Mouse (Mus musculus) hindbrain, embryonic 11.5 days (tissue): ENCODE measurements around the gene Iapp. TPM values are rescaled to one million over a fixed set of nuclear protein-coding genes. Genes with fewer than 3 reads are reported as not detected.
"Not testable (repeated sequence)": the region's sequence is repeated elsewhere in the genome, so short reads cannot be mapped to it uniquely, and the experiment has no call there.

Experiments used
- ATAC-seq: fragments of 200-750 bp; cut with Nextera tagmentation; 2 replicates; pipeline ENCODE4 v1.8.0; 2017; ENCODE audit warnings: mild to moderate bottlenecking, moderate TSS enrichment, moderate library complexity; ENCODE audit not compliant: low FRiP score
- DNase-seq: peaks from one replicate; pipeline ENCODE4 v3.0.0-alpha.2; 2015; ENCODE audit warnings: low spot score
- H3K27ac ChIP-seq: fragments of 300-500 bp; sonication (generic); 2 replicates; pipeline ENCODE4 v1.5.1; 2014; ENCODE audit warnings: mild to moderate bottlenecking, low read depth, low read length
- H3K27me3 ChIP-seq: fragments of 300-500 bp; sonication (generic); 2 replicates; pipeline ENCODE4 v1.6.1; 2014; ENCODE audit warnings: mild to moderate bottlenecking, low read length, moderate library complexity, mixed read lengths; ENCODE audit not compliant: control insufficient read depth, insufficient read depth
- H3K36me3 ChIP-seq: fragments of 300-500 bp; sonication (generic); 2 replicates; pipeline ENCODE4 v1.6.1; 2014; ENCODE audit warnings: mild to moderate bottlenecking, low read length, moderate library complexity, mixed read lengths; ENCODE audit not compliant: control insufficient read depth, insufficient read depth
- H3K4me1 ChIP-seq: fragments of 300-500 bp; sonication (generic); replicated peaks from 2 replicates; pipeline ENCODE4 v1.6.1; 2014; ENCODE audit warnings: low read length, mixed read lengths; ENCODE audit not compliant: control insufficient read depth, insufficient read depth
- H3K4me2 ChIP-seq: fragments of 300-500 bp; sonication (generic); replicated peaks from 2 replicates; pipeline ENCODE4 v1.6.1; 2014; ENCODE audit warnings: mild to moderate bottlenecking, low read depth, low read length
- H3K4me3 ChIP-seq: fragments of 300-500 bp; sonication (generic); 2 replicates; pipeline ENCODE4 v1.5.1; 2014; ENCODE audit warnings: low read depth, low read length
- H3K9ac ChIP-seq: fragments of 300-500 bp; sonication (generic); 2 replicates; pipeline ENCODE4 v1.6.1; 2014; ENCODE audit warnings: low read depth, low read length
- H3K9me3 ChIP-seq: fragments of 300-500 bp; sonication (generic); 2 replicates; pipeline ENCODE4 v1.6.1; 2016; ENCODE audit warnings: low read length; ENCODE audit not compliant: control insufficient read depth
- WGBS: fragments of 180-500 bp; shearing (Covaris S2); extraction: QIAGEN DNeasy Blood & Tissue Kit; methylation state at CpG from one replicate; pipeline ENCODE4 v1.1.7; 2014; 5-methylcytosine and 5-hydroxymethylcytosine counted together
- polyA plus RNA-seq: library from polyadenylated mRNA; unstranded; fragments of >200 nt; fragmentation: Nextera tagmentation; extraction: Ambion mirVana; gene quantifications from 2 replicates; pipeline ENCODE4 v1.2.1, GENCODE M21; 2014

Iapp gene
- polyA plus RNA-seq, result 0.31 and 0.62 TPM in 2 replicates

DNA sequence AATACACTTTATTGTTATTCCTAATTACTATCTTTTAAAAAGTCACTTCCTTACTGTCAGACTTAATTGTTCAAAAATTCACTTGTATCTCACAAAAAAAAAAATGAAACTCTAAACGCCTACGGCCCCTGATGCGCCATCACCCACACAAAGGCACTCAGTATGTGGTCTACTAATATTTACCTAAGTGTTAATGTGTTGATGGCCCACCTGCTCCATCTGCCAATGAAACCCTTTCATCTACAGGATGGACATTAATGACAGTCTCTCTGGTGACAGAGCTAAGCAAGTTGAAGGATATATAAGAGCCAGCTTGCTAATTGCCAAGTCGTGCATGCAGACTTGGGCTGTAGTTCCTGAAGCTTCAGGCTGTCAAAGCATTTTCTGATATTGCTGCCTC lies at the start of gene Iapp:
Gene Iapp (plus strand): TSS at position 326 of the 400 bp plus-strand sequence.
- Histone ChIP-seq H3K9me3 (no peaks in the 10 kb centered on the region), H3K27me3 (no peaks in the 10 kb centered on the region), H3K27ac (no peak within 1 kb of the TSS), H3K4me3 (no peak within 1 kb of the TSS), H3K9ac (no peak within 1 kb of the TSS), H3K4me2 (no peak within 1 kb of the TSS), H3K36me3 (no peaks in the 10 kb centered on the region), H3K4me1 (no peaks in the 10 kb centered on the region)
- WGBS, result 52% methylated on average over 4 of the region's 4 CpGs
- DNase-seq (no peak), ATAC-seq (no peak)

GRCm38 (mm10) chr6:142250738-142251307 lies 47.4 kb upstream of the Iapp start:
- H3K9me3 ChIP-seq, H3K36me3 ChIP-seq, H3K9ac ChIP-seq, DNase-seq, H3K4me3 ChIP-seq, H3K4me2 ChIP-seq, H3K27me3 ChIP-seq, H3K27ac ChIP-seq, ATAC-seq, H3K4me1 ChIP-seq: not testable (repeated sequence)
- 95% methylated on average over 1 of the region's 1 CpGs for WGBS

DNA sequence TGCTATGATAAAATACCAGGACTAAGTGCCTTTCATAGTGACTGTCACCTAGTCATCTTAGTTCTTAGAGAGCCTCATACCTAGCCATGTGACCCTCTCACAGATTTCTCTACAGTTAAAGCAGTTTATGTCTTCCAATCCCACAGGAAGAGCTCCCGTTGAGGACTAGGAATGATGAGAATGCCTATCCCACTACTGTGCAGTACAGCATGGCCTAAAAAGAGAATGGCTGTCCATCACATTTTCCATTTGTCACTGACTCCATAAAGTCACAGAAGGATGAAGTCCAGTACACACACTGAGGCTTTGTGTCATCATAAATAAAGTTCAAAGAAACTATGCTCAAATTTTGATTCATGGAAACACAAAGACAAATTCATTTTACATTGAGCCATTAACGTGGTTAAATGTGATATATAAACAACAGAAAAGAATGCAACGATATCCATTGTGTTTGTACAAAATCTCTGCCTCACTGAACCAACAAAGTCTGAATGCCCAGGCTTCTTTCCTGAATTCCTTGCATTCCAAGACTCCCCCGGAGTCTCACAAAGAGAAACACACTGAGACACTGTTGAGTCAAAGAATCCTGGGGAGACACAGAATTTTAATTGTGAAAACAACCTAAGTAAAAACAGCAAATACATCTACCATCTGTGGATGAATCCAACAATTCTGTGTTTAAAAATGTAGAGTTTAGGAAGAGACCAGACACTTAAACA lies 22.3 kb upstream of the Iapp start:
- ATAC-seq, result 0 out of 2 replicates have a peak, but pooled peaks have one; percentile 51
- H3K36me3 ChIP-seq, result no peaks in the 10 kb centered on the region
- no peak overlapping the region for H3K9ac ChIP-seq
- no peak overlapping the region for H3K27ac ChIP-seq
- no peaks in the 10 kb centered on the region for H3K27me3 ChIP-seq
- WGBS, result 2% methylated on average over 4 of the region's 4 CpGs
- H3K4me1 ChIP-seq, result no peaks in the 10 kb centered on the region
- no peak overlapping the region for H3K4me3 ChIP-seq
- no peaks in the 10 kb centered on the region for H3K9me3 ChIP-seq
- no peak overlapping the region for H3K4me2 ChIP-seq
- DNase-seq, result peak; percentile 6

DNA sequence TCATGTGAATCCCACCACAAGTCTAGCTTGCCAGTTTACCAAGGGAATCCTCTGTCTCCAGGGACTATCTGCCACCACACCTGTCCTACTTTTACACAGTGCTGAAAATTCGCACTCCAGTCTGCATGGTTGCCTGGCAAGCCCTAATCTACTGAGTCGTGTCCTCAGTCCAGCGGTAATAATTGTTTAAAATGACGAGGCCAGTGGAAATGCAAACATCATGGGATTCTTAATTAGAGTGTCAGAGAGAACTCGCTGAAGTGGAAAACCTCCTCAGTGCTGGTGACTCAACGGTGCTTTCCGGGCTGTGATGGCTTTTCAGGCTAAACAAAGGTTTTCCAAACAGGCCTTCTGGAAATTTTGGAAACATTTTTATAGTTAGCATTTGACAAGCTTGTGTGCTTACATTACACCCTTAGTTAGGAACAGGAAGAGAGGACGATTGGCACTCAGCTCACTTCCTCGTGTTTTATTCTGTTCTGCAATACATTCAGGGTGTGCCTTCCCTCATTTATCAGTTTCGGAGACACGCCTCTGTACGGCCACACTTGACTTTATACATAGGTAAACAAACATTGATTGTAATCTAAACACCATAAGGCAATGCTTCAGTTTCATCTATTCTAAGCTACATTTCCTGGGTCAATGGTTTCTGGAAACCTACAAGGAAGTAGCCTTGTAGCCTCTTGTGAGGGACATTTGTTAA lies 8.7 kb upstream of the Iapp start:
- DNase-seq (no peak), ATAC-seq (no peak)
- no peaks in the 10 kb centered on the region for H3K27me3 ChIP-seq

DNA sequence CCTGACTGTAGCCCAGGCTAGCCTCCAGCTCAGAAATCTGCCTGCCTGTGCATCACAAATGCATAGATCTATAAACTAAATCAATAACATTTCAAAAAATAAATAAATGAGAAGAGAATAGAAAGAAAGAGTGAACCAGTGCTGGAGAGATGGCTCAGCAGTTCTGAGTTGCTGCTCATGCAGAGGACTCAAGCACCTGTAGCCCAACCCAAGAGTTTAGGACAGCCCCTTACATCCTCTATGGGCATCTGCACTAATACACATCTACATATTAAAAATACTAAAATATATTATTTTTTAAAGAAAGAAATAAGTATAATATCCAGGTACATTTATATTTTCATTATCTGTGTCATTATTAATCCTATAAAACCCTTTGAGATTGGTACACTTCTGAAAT lies 6.9 kb downstream of the Iapp start:
- H3K9me3 ChIP-seq, result no peaks in the 10 kb centered on the region
- H3K4me3 ChIP-seq, result no peak overlapping the region
- H3K4me1 ChIP-seq, result no peaks in the 10 kb centered on the region
- H3K4me2 ChIP-seq, result no peak overlapping the region
- no peaks in the 10 kb centered on the region for H3K36me3 ChIP-seq
- H3K27ac ChIP-seq, result no peak overlapping the region
- ATAC-seq, result no peak
- DNase-seq, result no peak
- no peaks in the 10 kb centered on the region for H3K27me3 ChIP-seq
- H3K9ac ChIP-seq, result no peak overlapping the region

More for the DNA sequence above, 8.7 kb upstream of the Iapp start:
- H3K36me3 ChIP-seq, result no peaks in the 10 kb centered on the region
- no peaks in the 10 kb centered on the region for H3K4me1 ChIP-seq
- WGBS, result 67% methylated on average over 12 of the region's 12 CpGs
- H3K9ac ChIP-seq, result no peak overlapping the region
- no peaks in the 10 kb centered on the region for H3K9me3 ChIP-seq
- H3K27ac ChIP-seq, result no peak overlapping the region
- H3K4me2 ChIP-seq, result no peak overlapping the region
- H3K4me3 ChIP-seq, result no peak overlapping the region

DNA sequence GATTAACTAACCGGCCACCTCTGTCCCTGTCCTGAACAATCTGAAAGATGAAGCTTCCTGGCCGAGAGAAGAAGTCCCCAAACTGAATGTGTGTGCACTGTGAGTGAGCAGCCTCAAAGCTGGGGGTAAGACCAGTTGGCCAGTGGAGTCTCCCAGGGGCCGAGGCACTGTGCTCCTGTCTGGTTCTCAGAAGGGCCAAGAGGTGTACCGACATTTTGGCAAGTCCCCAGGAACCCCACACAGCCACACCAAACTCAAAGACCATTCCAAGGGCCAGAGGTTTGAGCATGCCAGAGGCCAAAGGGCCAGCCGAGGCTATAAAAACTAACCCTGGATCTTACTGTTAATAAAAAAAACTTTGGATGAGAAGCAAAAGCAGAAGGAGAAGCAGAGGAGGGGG lies 16.1 kb downstream of the Iapp start:
- Histone ChIP-seq H3K27ac (no peak overlapping the region), H3K9me3 (no peaks in the 10 kb centered on the region), H3K4me2 (no peak overlapping the region), H3K9ac (no peak overlapping the region), H3K36me3 (no peaks in the 10 kb centered on the region), H3K4me1 (no peaks in the 10 kb centered on the region), H3K4me3 (no peak overlapping the region), H3K27me3 (no peaks in the 10 kb centered on the region)
- 90% methylated on average over 5 of the region's 5 CpGs for WGBS
- DNase-seq (no peak), ATAC-seq (no peak)

DNA sequence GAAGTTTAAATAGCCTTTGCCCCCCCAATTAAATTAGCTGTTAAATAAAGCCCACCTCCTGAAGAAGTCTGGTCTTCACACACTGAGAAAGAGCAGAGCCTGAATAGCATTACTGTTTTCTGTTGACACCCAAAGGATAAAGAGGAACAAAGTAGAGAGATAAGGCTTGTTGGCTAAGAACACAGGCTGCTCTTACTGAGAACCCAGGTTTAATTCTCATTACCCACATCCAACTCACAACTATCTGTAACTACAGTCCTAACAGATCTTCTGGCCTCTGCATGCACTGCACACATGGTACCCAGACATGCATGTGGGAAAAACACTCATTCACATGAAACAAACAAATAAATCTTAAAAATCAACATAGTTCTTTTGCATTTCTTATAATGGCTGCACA lies 18.9 kb downstream of the Iapp start:
- no peaks in the 10 kb centered on the region for H3K4me1 ChIP-seq
- ATAC-seq (no peak), DNase-seq (no peak)
- no peak overlapping the region for H3K9ac ChIP-seq
- H3K27me3 ChIP-seq, result no peaks in the 10 kb centered on the region
- no peaks in the 10 kb centered on the region for H3K9me3 ChIP-seq
- no peak overlapping the region for H3K27ac ChIP-seq
- no peak overlapping the region for H3K4me3 ChIP-seq
- H3K4me2 ChIP-seq, result no peak overlapping the region
- H3K36me3 ChIP-seq, result no peaks in the 10 kb centered on the region

- Histone ChIP-seq H3K4me1 (no peaks in the 10 kb centered on the region), H3K9me3 (no peaks in the 10 kb centered on the region)
- WGBS, result 26% methylated on average over 4 of the region's 4 CpGs
Observed at GRCm38 (mm10) chr6:142322881-142323280, 24.7 kb downstream of the Iapp start, which contains the start of gene Slco1a5. Gene Slco1a5 (minus strand): TSS chr6:142322981.

More at GRCm38 (mm10) chr6:142322881-142323280, 24.7 kb downstream of the Iapp start, which contains the start of gene Slco1a5:
- ATAC-seq (no peak), DNase-seq (no peak)
- no peaks in the 10 kb centered on the region for H3K27me3 ChIP-seq
- H3K27ac ChIP-seq, result no peak within 1 kb of the TSS
- H3K4me2 ChIP-seq, result no peak within 1 kb of the TSS
- H3K4me3 ChIP-seq, result no peak within 1 kb of the TSS
- H3K36me3 ChIP-seq, result no peaks in the 10 kb centered on the region
- H3K9ac ChIP-seq, result no peak within 1 kb of the TSS
